Mouse (Mus musculus): ENCODE measurements around the gene Rcn3. TPM values are rescaled to one million over a fixed set of nuclear protein-coding genes. Genes with fewer than 3 reads are reported as not detected.

Rcn3 gene
- polyA plus RNA-seq, 1 experiment from 2014 or later, result 22.7 TPM

GRCm38 (mm10) chr7:45060632-45061122 lies 31.3 kb downstream of the Rcn3 start:
- H3K27ac ChIP-seq (ENCODE audit: low read length), result no peak overlapping the region
- H3K9me3 ChIP-seq (replicated peaks; ENCODE audit: control insufficient read depth, low read length), result no peaks in the 10 kb centered on the region
- peak overlapping the region; percentile 64; the same call in 1 of the 2 replicates for H3K4me2 ChIP-seq (ENCODE audit: low read depth, low read length)
- H3K9ac ChIP-seq (ENCODE audit: low read depth, low read length), result no peak overlapping the region
- 49% methylated on average over 6 of the region's 6 CpGs for WGBS (ENCODE audit: insufficient replicate concordance)
- H3K27me3 ChIP-seq (ENCODE audit: control insufficient read depth, insufficient read depth, low read depth, low read length), result no peaks in the 10 kb centered on the region
- ATAC-seq (ENCODE audit: low read depth), result no peak
- H3K4me1 ChIP-seq (ENCODE audit: control insufficient read depth, low read depth, low read length), result peaks cover 23% of the 10 kb centered on the region
- no peaks in the 10 kb centered on the region for H3K36me3 ChIP-seq (ENCODE audit: control insufficient read depth, insufficient read depth)
- H3K4me3 ChIP-seq (ENCODE audit: low read depth, low read length), result no peak overlapping the region

GRCm38 (mm10) chr7:45058607-45059571 lies 33.1 kb downstream of the Rcn3 start:
- Histone ChIP-seq H3K27ac (ENCODE audit: low read length) (no peak overlapping the region), H3K4me1 (ENCODE audit: control insufficient read depth, low read depth, low read length) (peaks cover 26% of the 10 kb centered on the region), H3K4me2 (ENCODE audit: low read depth, low read length) (no peak overlapping the region), H3K36me3 (ENCODE audit: control insufficient read depth, insufficient read depth) (no peaks in the 10 kb centered on the region), H3K9ac (ENCODE audit: low read depth, low read length) (no peak overlapping the region), H3K27me3 (ENCODE audit: control insufficient read depth, insufficient read depth, low read depth, low read length) (no peaks in the 10 kb centered on the region), H3K9me3 (replicated peaks; ENCODE audit: control insufficient read depth, low read length) (no peaks in the 10 kb centered on the region), H3K4me3 (ENCODE audit: low read depth, low read length) (no peak overlapping the region)
- ATAC-seq (ENCODE audit: low read depth), result no peak
- 69% methylated on average over 10 of the region's 10 CpGs for WGBS (ENCODE audit: insufficient replicate concordance)

GRCm38 (mm10) chr7:45056972-45057348 lies 35.1 kb downstream of the Rcn3 start:
- Histone ChIP-seq H3K4me3 (ENCODE audit: low read depth, low read length) (no peak overlapping the region), H3K4me1 (ENCODE audit: control insufficient read depth, low read depth, low read length) (peaks cover 32% of the 10 kb centered on the region), H3K27ac (ENCODE audit: low read length) (no peak overlapping the region), H3K36me3 (ENCODE audit: control insufficient read depth, insufficient read depth) (no peaks in the 10 kb centered on the region), H3K27me3 (ENCODE audit: control insufficient read depth, insufficient read depth, low read depth, low read length) (no peaks in the 10 kb centered on the region), H3K9me3 (replicated peaks; ENCODE audit: control insufficient read depth, low read length) (no peaks in the 10 kb centered on the region), H3K9ac (ENCODE audit: low read depth, low read length) (no peak overlapping the region), H3K4me2 (ENCODE audit: low read depth, low read length) (no peak overlapping the region)
- ATAC-seq (ENCODE audit: low read depth), result no peak

GRCm38 (mm10) chr7:45056329-45056971 lies 35.6 kb downstream of the Rcn3 start:
- Histone ChIP-seq H3K27ac (ENCODE audit: low read length) (no peak overlapping the region), H3K9me3 (replicated peaks; ENCODE audit: control insufficient read depth, low read length) (no peaks in the 10 kb centered on the region), H3K27me3 (ENCODE audit: control insufficient read depth, insufficient read depth, low read depth, low read length) (no peaks in the 10 kb centered on the region), H3K4me1 (ENCODE audit: control insufficient read depth, low read depth, low read length) (peaks cover 37% of the 10 kb centered on the region), H3K36me3 (ENCODE audit: control insufficient read depth, insufficient read depth) (no peaks in the 10 kb centered on the region), H3K4me3 (ENCODE audit: low read depth, low read length) (no peak overlapping the region), H3K9ac (ENCODE audit: low read depth, low read length) (no peak overlapping the region), H3K4me2 (ENCODE audit: low read depth, low read length) (no peak overlapping the region)
- ATAC-seq (ENCODE audit: low read depth), result no peak
- 71% methylated on average over 14 of the region's 14 CpGs for WGBS (ENCODE audit: insufficient replicate concordance)

- H3K4me1 ChIP-seq (ENCODE audit: control insufficient read depth, low read depth, low read length), result peaks cover 35% of the 10 kb centered on the region
- under 1% methylated on average over 33 of the region's 33 CpGs for WGBS (ENCODE audit: insufficient replicate concordance)
Observed at GRCm38 (mm10) chr7:45053931-45054510, 38.0 kb downstream of the Rcn3 start.

GRCm38 (mm10) chr7:45053117-45053930 lies 38.7 kb downstream of the Rcn3 start:
- ATAC-seq (ENCODE audit: low read depth), result peak; percentile 41
- Histone ChIP-seq H3K4me1 (ENCODE audit: control insufficient read depth, low read depth, low read length) (peaks cover 35% of the 10 kb centered on the region), H3K27ac (ENCODE audit: low read length) (peak overlapping the region; percentile 95), H3K27me3 (ENCODE audit: control insufficient read depth, insufficient read depth, low read depth, low read length) (no peaks in the 10 kb centered on the region), H3K4me3 (ENCODE audit: low read depth, low read length) (peak overlapping the region; percentile 78), H3K9ac (ENCODE audit: low read depth, low read length) (peak overlapping the region; percentile 77), H3K36me3 (ENCODE audit: control insufficient read depth, insufficient read depth) (peaks cover 5% of the 10 kb centered on the region), H3K9me3 (replicated peaks; ENCODE audit: control insufficient read depth, low read length) (no peaks in the 10 kb centered on the region), H3K4me2 (ENCODE audit: low read depth, low read length) (peak overlapping the region; percentile 99)
- under 1% methylated on average over 40 of the region's 59 CpGs for WGBS (ENCODE audit: insufficient replicate concordance)

More at GRCm38 (mm10) chr7:45053931-45054510, 38.0 kb downstream of the Rcn3 start:
- H3K4me2 ChIP-seq (ENCODE audit: low read depth, low read length), result peak overlapping the region; percentile 99
- peak; percentile 94 for ATAC-seq (ENCODE audit: low read depth)
- no peaks in the 10 kb centered on the region for H3K9me3 ChIP-seq (replicated peaks; ENCODE audit: control insufficient read depth, low read length)
- peak overlapping the region; percentile 77 for H3K9ac ChIP-seq (ENCODE audit: low read depth, low read length)
- H3K4me3 ChIP-seq (ENCODE audit: low read depth, low read length), result peak overlapping the region; percentile 78
- H3K36me3 ChIP-seq (ENCODE audit: control insufficient read depth, insufficient read depth), result peaks cover 4% of the 10 kb centered on the region
- peak overlapping the region; percentile 95 for H3K27ac ChIP-seq (ENCODE audit: low read length)
- no peaks in the 10 kb centered on the region for H3K27me3 ChIP-seq (ENCODE audit: control insufficient read depth, insufficient read depth, low read depth, low read length)

- Histone ChIP-seq H3K9ac (ENCODE audit: low read depth, low read length) (peak within 1 kb of the TSS; percentile 77), H3K4me1 (ENCODE audit: control insufficient read depth, low read depth, low read length) (peaks cover 35% of the 10 kb centered on the region), H3K4me2 (ENCODE audit: low read depth, low read length) (peak within 1 kb of the TSS; percentile 99), H3K36me3 (ENCODE audit: control insufficient read depth, insufficient read depth) (peaks cover 8% of the 10 kb centered on the region), H3K27me3 (ENCODE audit: control insufficient read depth, insufficient read depth, low read depth, low read length) (no peaks in the 10 kb centered on the region), H3K27ac (ENCODE audit: low read length) (peak within 1 kb of the TSS; percentile 95), H3K9me3 (replicated peaks; ENCODE audit: control insufficient read depth, low read length) (no peaks in the 10 kb centered on the region), H3K4me3 (ENCODE audit: low read depth, low read length) (peak within 1 kb of the TSS; percentile 78)
- 0% methylated on average over 11 of the region's 18 CpGs for WGBS (ENCODE audit: insufficient replicate concordance)
- ATAC-seq (ENCODE audit: low read depth), result peak; percentile 17
Observed at GRCm38 (mm10) chr7:45052862-45053116, 39.2 kb downstream of the Rcn3 start, which contains the start of gene Prr12. TSS of gene Prr12 (minus strand) at chr7:45052881.

- H3K4me2 ChIP-seq (ENCODE audit: low read depth, low read length), result peak overlapping the region; percentile 99
- H3K9ac ChIP-seq (ENCODE audit: low read depth, low read length), result peak overlapping the region; percentile 77
- H3K4me1 ChIP-seq (ENCODE audit: control insufficient read depth, low read depth, low read length), result peaks cover 35% of the 10 kb centered on the region
- WGBS (ENCODE audit: insufficient replicate concordance), result 0% methylated on average over 37 of the region's 38 CpGs
- peak overlapping the region; percentile 95 for H3K27ac ChIP-seq (ENCODE audit: low read length)
- no peaks in the 10 kb centered on the region for H3K27me3 ChIP-seq (ENCODE audit: control insufficient read depth, insufficient read depth, low read depth, low read length)
- peak overlapping the region; percentile 78 for H3K4me3 ChIP-seq (ENCODE audit: low read depth, low read length)
- peaks cover 8% of the 10 kb centered on the region for H3K36me3 ChIP-seq (ENCODE audit: control insufficient read depth, insufficient read depth)
- H3K9me3 ChIP-seq (replicated peaks; ENCODE audit: control insufficient read depth, low read length), result no peaks in the 10 kb centered on the region
- ATAC-seq (ENCODE audit: low read depth), result no peak
Observed at GRCm38 (mm10) chr7:45052181-45052861, 39.7 kb downstream of the Rcn3 start.

Data from liver, embryonic 16.5 days (tissue).